Mouse (Mus musculus) liver, embryonic 11.5 days (tissue): ENCODE results near the gene Ush1c. TPM values are rescaled to one million over a fixed set of nuclear protein-coding genes. Genes with fewer than 3 reads are reported as not detected.

Experiments used
- ATAC-seq: fragments of 200-750 bp; cut with Nextera tagmentation; replicated peaks from 2 replicates; pipeline ENCODE4 v1.8.0; 2017; ENCODE audit warnings: moderate number of reproducible peaks, mild to moderate bottlenecking, moderate TSS enrichment, moderate library complexity; ENCODE audit not compliant: low FRiP score
- DNase-seq: peaks from one replicate; pipeline ENCODE4 v3.0.0-alpha.2; 2017; ENCODE audit warnings: low spot score
- H3K27ac ChIP-seq: fragments of 300-500 bp; sonication (generic); 2 replicates; pipeline ENCODE4 v1.5.1; 2014; ENCODE audit warnings: mild to moderate bottlenecking, low read depth, low read length, control low read depth
- H3K27me3 ChIP-seq: fragments of 300-500 bp; sonication (generic); replicated peaks from 2 replicates; pipeline ENCODE4 v1.6.1; 2014; ENCODE audit warnings: low read length, mixed read lengths; ENCODE audit not compliant: control insufficient read depth, insufficient read depth
- H3K36me3 ChIP-seq: fragments of 300-500 bp; sonication (generic); 2 replicates; pipeline ENCODE4 v1.6.1; 2014; ENCODE audit warnings: mild to moderate bottlenecking, low read length, moderate library complexity, mixed read lengths; ENCODE audit not compliant: control insufficient read depth, insufficient read depth
- H3K4me1 ChIP-seq: fragments of 300-500 bp; sonication (generic); replicated peaks from 2 replicates; pipeline ENCODE4 v1.6.1; 2014; ENCODE audit warnings: low read length, mixed read lengths; ENCODE audit not compliant: control insufficient read depth, insufficient read depth
- H3K4me2 ChIP-seq: fragments of 300-500 bp; sonication (generic); 2 replicates; pipeline ENCODE4 v1.6.1; 2014; ENCODE audit warnings: mild to moderate bottlenecking, control low read depth, moderate library complexity
- H3K4me3 ChIP-seq: fragments of 300-500 bp; sonication (generic); 2 replicates; pipeline ENCODE4 v1.5.1; 2014; ENCODE audit warnings: low read depth, low read length, control low read depth
- H3K9ac ChIP-seq: fragments of 300-500 bp; sonication (generic); 2 replicates; pipeline ENCODE4 v1.6.1; 2014; ENCODE audit warnings: low read depth, low read length, control low read depth
- H3K9me3 ChIP-seq: fragments of 300-500 bp; sonication (generic); 2 replicates; pipeline ENCODE4 v1.6.1; 2016; ENCODE audit warnings: low read length, inconsistent platforms, mixed read lengths; ENCODE audit not compliant: control insufficient read depth
- WGBS: fragments of 180-500 bp; shearing (Covaris S2); extraction: QIAGEN DNeasy Blood & Tissue Kit; methylation state at CpG from one replicate; pipeline ENCODE4 v1.1.7; 2014; 5-methylcytosine and 5-hydroxymethylcytosine counted together
- polyA plus RNA-seq: library from polyadenylated mRNA; unstranded; fragments of >200 nt; fragmentation: Nextera tagmentation; extraction: Ambion mirVana; gene quantifications from 2 replicates; pipeline ENCODE4 v1.2.1, GENCODE M21; 2014

Gene Ush1c
- polyA plus RNA-seq, 1 experiment from 2014 or later, result 0.47 TPM

GRCm38 (mm10) chr7:46226253-46226652, 12.1 kb downstream of the Ush1c start:
- ATAC-seq (no peak), DNase-seq (peak; percentile 50)
- Histone ChIP-seq H3K4me3 (no peak overlapping the region), H3K27me3 (no peaks in the 10 kb centered on the region), H3K27ac (no peak overlapping the region), H3K9me3 (no peaks in the 10 kb centered on the region), H3K4me2 (no peak overlapping the region), H3K4me1 (no peaks in the 10 kb centered on the region), H3K9ac (no peak overlapping the region), H3K36me3 (no peaks in the 10 kb centered on the region)
- WGBS, result 23% methylated on average over 7 of the region's 7 CpGs

- Histone ChIP-seq H3K4me2 (no peak overlapping the region), H3K27ac (no peak overlapping the region), H3K9ac (no peak overlapping the region), H3K27me3 (no peaks in the 10 kb centered on the region), H3K36me3 (no peaks in the 10 kb centered on the region), H3K4me1 (no peaks in the 10 kb centered on the region), H3K4me3 (no peak overlapping the region), H3K9me3 (no peaks in the 10 kb centered on the region)
- WGBS, result 64% methylated on average over 8 of the region's 8 CpGs
- DNase-seq (no peak), ATAC-seq (no peak)
Observed at GRCm38 (mm10) chr7:46220591-46221129, 17.6 kb downstream of the Ush1c start.

GRCm38 (mm10) chr7:46218415-46218814, 19.9 kb downstream of the Ush1c start:
- H3K4me2 ChIP-seq, result no peak overlapping the region
- H3K36me3 ChIP-seq, result no peaks in the 10 kb centered on the region
- no peak overlapping the region for H3K27ac ChIP-seq
- no peaks in the 10 kb centered on the region for H3K27me3 ChIP-seq
- H3K9ac ChIP-seq, result no peak overlapping the region
- WGBS, result 16% methylated on average over 11 of the region's 11 CpGs
- no peaks in the 10 kb centered on the region for H3K9me3 ChIP-seq
- ATAC-seq, result no peak; the same call in 1 of the 2 replicates
- no peaks in the 10 kb centered on the region for H3K4me1 ChIP-seq
- H3K4me3 ChIP-seq, result no peak overlapping the region
- DNase-seq, result peak; percentile 42

DNA sequence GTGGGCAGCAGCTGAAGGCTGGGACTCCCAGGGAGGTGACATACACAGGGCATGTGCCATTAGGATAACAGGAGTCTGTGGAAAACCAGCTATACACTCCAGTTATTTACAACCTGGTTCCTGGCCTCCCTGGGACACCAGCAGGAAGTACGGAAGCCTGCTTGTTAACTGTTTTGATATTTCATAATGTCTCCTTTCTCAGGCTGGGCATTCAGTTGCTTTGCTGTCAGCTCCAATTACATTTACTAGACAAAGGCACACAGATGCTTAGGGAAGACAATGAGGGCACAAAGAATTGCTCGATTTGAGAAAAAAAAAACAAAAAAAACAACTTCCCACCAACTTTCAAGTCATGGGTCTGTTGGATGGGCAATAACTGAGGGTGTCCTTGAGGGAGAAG, 21.8 kb downstream of the Ush1c start:
- H3K4me1 ChIP-seq, result no peaks in the 10 kb centered on the region
- H3K9me3 ChIP-seq, result no peaks in the 10 kb centered on the region
- no peaks in the 10 kb centered on the region for H3K27me3 ChIP-seq
- no peak overlapping the region for H3K27ac ChIP-seq
- DNase-seq, result no peak
- H3K4me2 ChIP-seq, result no peak overlapping the region
- no peak overlapping the region for H3K9ac ChIP-seq
- no peak for ATAC-seq
- no peak overlapping the region for H3K4me3 ChIP-seq
- 74% methylated on average over 2 of the region's 2 CpGs for WGBS
- H3K36me3 ChIP-seq, result no peaks in the 10 kb centered on the region

- Histone ChIP-seq H3K27ac (no peak overlapping the region), H3K4me1 (no peaks in the 10 kb centered on the region), H3K36me3 (no peaks in the 10 kb centered on the region), H3K27me3 (no peaks in the 10 kb centered on the region), H3K9me3 (no peaks in the 10 kb centered on the region), H3K9ac (no peak overlapping the region), H3K4me2 (no peak overlapping the region), H3K4me3 (no peak overlapping the region)
- ATAC-seq, result no peak
- DNase-seq, result no peak
- 72% methylated on average over 6 of the region's 6 CpGs for WGBS
Observed at GRCm38 (mm10) chr7:46210276-46210675, 28.0 kb downstream of the Ush1c start.

DNA sequence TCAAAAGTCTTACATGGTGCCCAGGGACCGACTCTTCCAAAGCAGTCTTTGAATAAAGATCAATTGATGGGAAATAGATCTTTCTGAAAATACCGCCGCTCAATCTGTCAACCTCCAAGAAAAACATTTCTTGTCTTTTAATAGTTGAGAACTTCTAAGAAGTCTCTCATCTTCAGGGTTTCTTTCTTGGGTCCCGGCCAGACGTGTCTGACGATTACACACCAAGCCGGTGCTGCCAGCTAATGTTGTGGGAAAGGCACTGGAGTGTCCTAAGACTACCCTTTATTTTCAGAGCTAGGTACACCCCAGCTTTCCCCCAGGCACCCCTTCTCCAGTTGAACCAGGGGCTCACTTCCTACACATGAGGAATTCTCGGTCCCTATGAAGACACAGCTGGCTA, 30.2 kb downstream of the Ush1c start:
- DNase-seq (no peak), ATAC-seq (no peak)
- 87% methylated on average over 8 of the region's 8 CpGs for WGBS
- Histone ChIP-seq H3K36me3 (no peaks in the 10 kb centered on the region), H3K9me3 (no peaks in the 10 kb centered on the region), H3K27me3 (no peaks in the 10 kb centered on the region), H3K9ac (no peak overlapping the region), H3K4me3 (no peak overlapping the region), H3K4me1 (no peaks in the 10 kb centered on the region), H3K27ac (no peak overlapping the region), H3K4me2 (no peak overlapping the region)

DNA sequence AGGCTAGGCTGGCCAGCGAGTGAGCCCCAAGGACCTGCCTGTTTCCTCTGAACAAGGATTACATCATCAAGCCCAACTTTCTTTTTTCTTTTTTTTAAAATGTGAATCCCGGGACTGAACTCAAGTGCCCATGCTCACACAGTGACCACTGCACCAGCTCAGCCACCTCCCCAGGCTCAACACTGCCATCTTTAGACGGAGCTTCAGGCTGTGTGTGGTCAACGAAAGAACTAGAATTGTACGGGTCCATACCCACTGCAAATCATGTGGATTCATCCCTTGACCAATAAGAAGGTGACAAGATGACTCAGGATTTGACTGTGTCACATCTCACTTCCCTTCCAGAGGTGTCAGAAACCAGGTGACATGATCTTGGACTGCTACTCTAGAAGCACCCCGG, 33.5 kb downstream of the Ush1c start:
- ATAC-seq (no peak), DNase-seq (no peak)
- no peak overlapping the region for H3K4me3 ChIP-seq
- H3K9me3 ChIP-seq, result no peaks in the 10 kb centered on the region
- H3K9ac ChIP-seq, result no peak overlapping the region
- no peaks in the 10 kb centered on the region for H3K36me3 ChIP-seq
- WGBS, result 70% methylated on average over 6 of the region's 6 CpGs
- no peaks in the 10 kb centered on the region for H3K4me1 ChIP-seq
- no peak overlapping the region for H3K4me2 ChIP-seq
- H3K27ac ChIP-seq, result no peak overlapping the region
- H3K27me3 ChIP-seq, result no peaks in the 10 kb centered on the region

GRCm38 (mm10) chr7:46204046-46204471, 34.2 kb downstream of the Ush1c start:
- Histone ChIP-seq H3K4me3 (no peak overlapping the region), H3K4me2 (no peak overlapping the region)
- DNase-seq, result no peak

DNA sequence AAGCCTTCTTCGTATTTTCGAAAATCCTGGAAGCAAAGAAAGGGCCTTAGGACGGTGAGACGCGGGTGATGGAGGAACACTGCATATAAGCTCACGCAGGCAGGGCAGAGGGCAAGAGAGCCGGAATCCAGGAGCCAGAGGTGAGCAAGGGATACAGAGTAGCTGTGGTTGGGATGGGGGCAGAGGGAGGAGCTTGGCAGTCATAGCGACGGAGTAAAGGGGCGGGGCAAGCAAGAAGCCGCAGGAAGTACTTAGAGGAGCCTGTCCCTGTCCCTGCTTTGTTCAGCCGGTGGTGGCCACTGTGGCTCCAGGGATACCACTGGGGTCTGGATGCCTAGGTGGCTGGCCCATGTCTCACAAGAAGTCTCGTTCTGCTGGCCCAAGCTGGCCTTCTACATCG, 36.7 kb downstream of the Ush1c start:
- DNase-seq, result no peak
- no peak overlapping the region for H3K4me3 ChIP-seq
- no peaks in the 10 kb centered on the region for H3K9me3 ChIP-seq
- H3K36me3 ChIP-seq, result no peaks in the 10 kb centered on the region
- no peaks in the 10 kb centered on the region for H3K27me3 ChIP-seq
- H3K27ac ChIP-seq, result no peak overlapping the region
- no peak for ATAC-seq
- 22% methylated on average over 14 of the region's 14 CpGs for WGBS
- H3K4me2 ChIP-seq, result no peak overlapping the region
- no peak overlapping the region for H3K9ac ChIP-seq
- no peaks in the 10 kb centered on the region for H3K4me1 ChIP-seq

More at GRCm38 (mm10) chr7:46204046-46204471, 34.2 kb downstream of the Ush1c start:
- Histone ChIP-seq H3K27ac (no peak overlapping the region), H3K4me1 (no peaks in the 10 kb centered on the region), H3K36me3 (no peaks in the 10 kb centered on the region), H3K9ac (no peak overlapping the region), H3K9me3 (no peaks in the 10 kb centered on the region), H3K27me3 (no peaks in the 10 kb centered on the region)
- no peak for ATAC-seq
- 48% methylated on average over 11 of the region's 11 CpGs for WGBS
